Mouse (Mus musculus) megakaryocyte, embryonic 14.5 days (primary cell): ENCODE results near the gene Crcp.

Experiments
- FLI1 ChIP-seq: IDR thresholded peaks from 2 replicates; pipeline ENCODE4 v1.6.1; 2012; ENCODE audit warnings: low read length, inconsistent platforms, mixed read lengths
- GATA1 ChIP-seq: IDR thresholded peaks from 3 replicates; pipeline ENCODE4 v1.6.1; 2012; ENCODE audit warnings: mixed read lengths, low read length, inconsistent platforms, borderline replicate concordance

DNA sequence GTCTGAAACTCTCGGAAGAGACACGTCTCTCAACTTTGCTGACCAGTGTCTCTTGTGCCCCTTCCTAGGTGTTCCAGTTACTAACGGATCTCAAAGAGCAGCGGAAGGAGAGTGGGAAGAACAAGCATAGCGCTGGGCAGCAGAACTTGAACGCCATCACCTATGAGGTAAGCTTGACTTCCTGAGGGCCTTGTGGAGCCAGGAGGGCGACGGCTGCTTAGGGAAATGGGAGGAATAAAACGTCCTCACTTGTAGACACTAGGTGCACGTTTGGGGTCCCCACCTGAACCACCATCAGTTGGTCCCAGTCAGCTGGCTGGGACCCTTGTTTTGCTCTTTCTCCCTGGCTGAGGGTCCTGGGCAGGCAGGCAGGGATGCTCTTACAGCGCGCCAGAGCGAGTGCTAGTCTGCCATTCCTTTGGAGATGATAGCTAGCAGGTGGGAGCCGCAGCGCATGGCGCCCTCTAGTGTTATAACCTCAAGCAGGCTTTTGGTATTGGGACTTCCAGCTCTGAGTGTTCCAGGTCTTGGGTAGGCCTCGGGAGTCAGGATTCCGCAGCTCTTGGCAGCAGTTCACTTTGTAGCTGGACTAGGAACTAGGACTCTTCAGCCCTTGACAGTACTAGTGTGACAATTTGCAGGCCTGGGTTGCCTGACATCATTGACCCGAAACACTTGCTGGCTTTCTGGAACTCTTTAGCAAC lies 8.8 kb downstream of the Crcp start:
- TF ChIP-seq GATA1 (no peak), FLI1 (no peak)
